Mouse (Mus musculus) right cerebral cortex, postnatal 25 days (tissue): Measurements from ENCODE around the gene Cyp4f16.
"Not testable (repeated sequence)": the region's sequence is repeated elsewhere in the genome, so short reads cannot be mapped to it uniquely, and the experiment has no call there.

Source experiments
- DNase-seq: peaks from one replicate; pipeline ENCODE4 v3.0.0; 2022

Cyp4f16 gene

DNA sequence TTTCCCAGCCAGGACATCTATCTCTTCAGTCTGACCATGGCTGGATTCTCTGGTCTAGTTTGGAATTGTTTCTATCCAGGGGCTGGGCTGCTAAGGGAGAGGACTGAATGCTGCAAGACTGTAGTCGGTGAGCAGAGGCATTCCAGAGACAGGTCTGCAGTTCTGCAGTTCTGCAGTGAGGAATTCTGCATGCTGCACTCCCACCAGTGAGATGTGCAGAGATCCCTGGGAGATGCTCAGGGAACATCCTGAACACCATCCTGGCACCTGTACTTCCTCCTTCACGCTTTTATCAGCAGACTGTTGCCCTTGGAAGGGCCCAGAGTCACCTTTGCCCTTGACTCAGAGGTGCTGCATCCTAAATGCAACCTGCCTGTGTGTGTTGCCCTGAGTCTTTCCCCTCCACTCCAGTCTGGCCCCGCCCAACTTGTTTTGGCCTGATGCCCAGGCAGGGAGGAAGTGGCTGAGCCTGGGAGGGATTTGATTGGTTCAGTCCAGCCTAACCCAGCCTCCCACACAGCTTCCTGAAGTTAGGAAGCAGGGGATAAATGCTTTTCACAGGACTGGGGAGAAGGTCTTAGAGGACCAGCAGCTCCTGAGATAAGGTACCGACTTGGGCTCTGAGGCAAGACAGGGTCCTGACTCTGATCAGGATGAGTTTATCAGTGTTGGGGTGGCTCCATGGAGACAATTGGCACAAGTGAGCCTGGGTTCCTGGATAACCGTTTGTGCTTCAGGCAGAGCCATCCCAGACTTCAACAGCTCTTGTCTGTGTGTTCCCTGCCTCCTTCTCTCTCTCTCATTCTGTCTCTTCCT lies at the start of gene Cyp4f16:
TSS of gene Cyp4f16 (plus strand) at position 508 of the 816 bp plus-strand sequence.
- peak; percentile 75 for DNase-seq

DNA sequence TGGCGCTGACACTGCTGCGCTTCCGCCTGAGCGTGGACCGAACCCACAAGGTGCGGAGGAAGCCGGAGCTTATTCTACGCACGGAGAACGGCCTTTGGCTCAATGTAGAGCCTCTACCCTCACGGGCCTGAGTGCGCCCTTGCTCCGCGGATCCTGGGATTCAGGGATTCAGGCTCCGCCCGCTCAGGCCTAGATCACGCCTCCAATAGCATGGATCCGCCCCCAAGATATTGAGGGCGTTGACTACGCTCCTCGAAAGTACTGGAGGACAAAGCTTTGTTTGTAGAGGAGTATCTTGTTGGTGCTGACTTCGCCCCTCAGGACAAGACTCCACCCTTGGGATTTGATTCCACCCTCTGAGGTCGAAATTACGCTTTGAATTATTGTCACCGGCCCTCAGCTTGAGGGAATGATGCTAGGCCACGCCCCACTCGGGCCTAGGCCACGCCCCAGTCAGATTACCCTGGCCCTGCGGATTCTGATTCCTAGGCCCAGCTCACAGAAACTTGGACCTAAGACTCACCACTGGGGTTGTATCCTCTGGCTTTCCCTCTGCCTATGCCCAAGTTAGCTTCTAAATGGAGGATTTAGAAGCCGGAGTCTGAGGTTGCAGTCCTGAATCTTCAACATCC lies 43.9 kb upstream of the Cyp4f16 start:
- DNase-seq, result no peak

DNA sequence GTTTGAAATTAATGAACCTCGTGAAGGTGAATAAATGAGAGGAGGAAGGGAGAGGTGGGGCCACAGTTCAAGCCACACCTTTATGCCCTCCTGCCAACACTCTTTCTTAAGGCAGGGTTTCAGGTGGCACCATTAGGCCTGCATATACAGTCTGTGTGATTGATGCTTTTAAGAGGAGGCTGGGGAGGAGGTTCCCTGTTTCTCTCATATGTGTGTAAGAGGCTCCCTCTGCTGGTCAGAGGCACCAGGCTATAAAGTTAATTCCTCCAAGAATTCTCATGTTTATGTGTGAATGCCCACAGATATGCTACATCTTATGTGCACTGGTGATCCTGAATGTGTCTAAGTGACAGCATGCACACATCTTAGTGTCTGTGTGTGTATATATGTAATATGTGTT lies 41.8 kb upstream of the Cyp4f16 start:
- DNase-seq, result peak; percentile 31

DNA sequence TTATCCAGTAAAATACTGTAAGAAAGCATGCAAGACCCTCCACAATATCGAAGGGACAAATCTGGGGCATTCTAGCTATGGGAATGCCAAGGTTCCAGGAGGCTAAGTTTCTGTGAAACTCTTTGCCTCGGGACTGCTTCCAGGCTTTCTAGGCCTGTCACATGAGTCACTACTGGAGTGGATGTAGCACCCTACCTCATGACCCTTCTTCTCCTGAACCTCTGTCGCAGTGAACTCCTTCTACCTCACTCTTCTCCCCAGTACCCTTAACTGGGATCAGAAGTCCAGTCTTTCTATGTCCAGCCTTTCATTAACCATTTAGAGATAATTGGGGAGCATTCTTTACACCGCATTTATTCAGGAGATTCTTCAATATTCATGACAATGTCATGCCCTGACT lies 35.8 kb upstream of the Cyp4f16 start:
- not testable (repeated sequence) for DNase-seq

DNA sequence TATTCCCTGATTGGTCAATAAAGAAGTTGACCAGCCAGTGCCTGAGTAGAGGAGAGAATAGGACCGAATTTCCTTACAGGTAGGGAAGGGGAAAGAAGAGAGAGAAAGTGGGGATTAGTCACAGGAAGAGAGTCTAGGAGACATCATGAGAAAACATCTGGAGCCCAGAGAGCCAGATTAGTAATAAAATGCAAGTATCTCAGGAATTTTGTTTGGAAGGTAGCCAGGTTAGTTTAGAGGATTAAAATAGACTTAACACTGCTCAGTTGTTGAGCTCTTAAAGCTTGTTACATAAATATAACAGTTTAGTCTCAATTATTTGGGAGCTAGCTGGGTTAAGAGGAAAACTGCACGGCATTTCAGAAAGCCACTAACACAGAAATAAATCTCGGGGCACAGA lies 35.3 kb upstream of the Cyp4f16 start:
- DNase-seq, result no peak

DNA sequence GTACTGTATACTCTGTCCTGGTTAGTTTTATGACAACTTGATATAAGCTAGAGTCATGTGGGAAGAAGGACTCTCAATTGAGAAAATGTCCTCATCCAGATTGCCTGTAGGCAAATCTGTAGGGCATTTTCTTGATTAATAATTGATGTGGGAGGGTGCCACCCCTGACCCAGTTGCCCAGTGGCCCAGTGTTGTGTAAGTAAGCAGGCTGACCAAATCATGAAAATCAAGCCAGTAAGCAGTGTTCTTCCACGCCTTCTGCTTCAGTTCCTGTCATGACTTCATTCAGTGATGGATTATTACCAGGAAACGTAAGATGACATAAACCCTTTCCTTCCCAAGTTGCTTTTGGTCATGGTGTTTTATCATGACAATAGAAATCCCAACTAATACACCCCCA lies 33.2 kb upstream of the Cyp4f16 start:
- DNase-seq, result no peak

DNA sequence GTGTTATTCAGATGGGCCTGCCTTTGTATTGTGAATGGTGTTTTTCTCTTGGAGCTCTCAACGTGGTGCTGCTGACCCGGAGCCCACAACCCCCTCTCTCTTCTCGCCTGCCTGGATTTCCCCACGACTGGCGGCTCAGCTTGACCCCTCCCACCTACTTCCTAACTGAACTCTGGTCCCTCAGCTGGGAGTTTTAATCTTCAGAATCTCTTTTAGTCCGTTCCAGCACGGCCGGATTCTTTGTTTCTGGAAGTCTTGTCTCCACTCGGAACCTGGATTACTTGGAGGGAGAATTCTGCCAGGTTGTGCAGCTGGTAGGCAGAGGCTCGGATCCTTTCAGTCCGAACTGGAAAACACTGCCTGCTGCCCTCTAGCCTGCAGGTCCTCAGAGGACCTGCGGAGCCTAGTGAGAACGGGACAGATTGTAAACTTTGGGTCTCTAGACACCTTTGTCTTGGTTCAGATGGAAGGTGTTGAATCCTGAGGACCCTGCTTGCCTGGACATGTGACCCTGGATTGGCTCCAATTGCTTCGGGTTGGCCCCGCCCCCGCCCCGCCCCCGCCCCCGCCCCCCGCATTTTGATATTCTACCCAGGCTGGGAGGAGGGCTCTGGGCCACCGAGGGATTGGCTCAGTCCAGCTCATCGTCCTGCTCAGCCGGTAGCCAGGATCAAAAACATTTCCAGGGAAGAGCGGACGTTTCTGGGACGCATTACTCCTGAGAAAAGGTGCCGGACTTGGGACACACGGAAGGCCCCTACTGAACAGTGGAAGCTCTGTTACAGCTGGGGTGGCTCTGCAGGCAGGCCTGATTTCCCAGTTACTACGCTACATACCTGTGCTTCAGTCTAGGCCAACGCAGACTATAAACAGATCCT lies 30.3 kb upstream of the Cyp4f16 start, which contains the start of gene Cyp4f17:
TSS of gene Cyp4f17 (plus strand) at position 200 of the 878 bp plus-strand sequence.
- no peak for DNase-seq

DNA sequence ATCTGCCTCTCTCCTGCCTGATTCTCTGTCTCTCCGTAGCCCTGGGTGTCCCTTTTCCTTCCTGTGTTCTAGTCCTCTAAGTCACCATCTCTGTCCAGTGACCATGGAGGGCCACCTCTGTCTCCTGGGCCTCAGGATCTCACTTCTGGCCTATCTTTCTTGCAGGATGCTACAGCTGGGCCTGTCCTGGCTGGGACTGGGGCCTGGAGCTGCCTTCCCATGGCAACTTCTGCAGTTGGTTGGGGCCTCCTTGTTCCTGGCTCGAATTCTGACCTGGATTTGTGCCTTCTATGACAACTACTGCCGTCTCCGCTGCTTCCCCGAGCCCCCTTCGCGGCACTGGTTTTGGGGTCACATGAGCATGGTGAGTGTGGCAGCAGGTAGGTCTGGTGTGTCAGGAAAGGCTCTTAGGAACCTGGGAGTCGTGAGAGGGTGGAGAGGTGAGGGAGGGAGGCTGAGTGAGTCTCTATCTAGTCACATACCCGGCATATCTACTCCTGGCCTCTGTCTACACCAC lies 29.6 kb upstream of the Cyp4f16 start:
- no peak for DNase-seq

DNA sequence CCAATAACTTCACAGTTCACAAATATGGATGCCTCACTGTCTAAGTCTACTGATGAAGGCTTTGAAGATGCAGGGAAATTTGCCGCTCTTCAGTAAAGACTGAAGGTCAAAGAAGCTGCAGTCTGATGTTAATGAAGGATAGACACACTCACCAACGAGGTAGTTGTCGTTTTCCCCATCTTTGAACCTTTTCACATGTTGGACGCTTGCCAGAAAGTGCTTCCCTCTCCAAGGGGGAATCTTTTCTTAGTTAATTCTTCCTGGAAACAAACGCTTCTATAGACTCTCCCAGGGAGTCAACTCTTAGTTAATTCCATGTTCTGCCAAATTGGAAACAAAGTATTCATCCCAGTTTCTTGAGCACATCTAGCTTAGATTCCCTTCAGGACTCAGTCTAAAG lies 20.2 kb upstream of the Cyp4f16 start:
- DNase-seq, result no peak

DNA sequence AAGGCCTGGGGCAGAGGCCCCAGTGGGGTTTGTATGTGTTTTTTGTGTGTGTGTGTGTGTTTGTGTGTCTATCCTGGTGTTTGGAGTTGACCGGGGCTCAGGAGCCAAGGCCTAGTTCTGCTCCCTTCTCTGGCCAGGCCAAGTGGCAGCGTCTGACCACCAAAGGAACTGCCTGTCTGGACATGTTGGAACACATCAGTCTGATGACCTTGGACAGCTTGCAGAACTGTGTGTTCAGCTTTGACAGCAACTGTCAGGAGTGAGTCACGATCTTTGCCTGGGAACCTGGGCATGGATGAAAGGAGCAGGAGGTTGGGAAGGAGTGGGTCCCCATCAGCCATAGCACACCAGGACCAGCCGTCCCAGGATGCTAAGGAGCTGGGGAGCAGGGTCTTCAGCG lies 14.4 kb upstream of the Cyp4f16 start:
- DNase-seq, result no peak

DNA sequence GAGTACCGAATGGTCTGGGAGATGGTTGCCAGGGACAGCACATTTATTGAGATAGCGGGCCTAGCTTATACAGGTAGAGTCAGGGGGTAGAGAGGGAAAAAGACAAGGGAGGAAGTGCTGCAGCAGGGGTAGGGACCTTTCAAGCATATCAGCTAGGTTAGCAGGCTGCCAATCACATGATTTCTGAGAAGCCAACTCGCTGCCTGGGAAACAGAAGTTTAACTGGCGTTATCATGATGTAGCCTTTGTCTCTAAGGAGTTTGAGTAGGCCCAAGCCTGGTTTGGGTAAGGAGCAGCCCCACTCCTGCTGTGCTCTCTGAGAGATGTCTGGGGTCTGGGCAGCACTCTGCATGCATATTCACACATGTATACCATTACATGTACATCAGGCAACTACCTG lies 14.0 kb upstream of the Cyp4f16 start:
- DNase-seq, result no peak

DNA sequence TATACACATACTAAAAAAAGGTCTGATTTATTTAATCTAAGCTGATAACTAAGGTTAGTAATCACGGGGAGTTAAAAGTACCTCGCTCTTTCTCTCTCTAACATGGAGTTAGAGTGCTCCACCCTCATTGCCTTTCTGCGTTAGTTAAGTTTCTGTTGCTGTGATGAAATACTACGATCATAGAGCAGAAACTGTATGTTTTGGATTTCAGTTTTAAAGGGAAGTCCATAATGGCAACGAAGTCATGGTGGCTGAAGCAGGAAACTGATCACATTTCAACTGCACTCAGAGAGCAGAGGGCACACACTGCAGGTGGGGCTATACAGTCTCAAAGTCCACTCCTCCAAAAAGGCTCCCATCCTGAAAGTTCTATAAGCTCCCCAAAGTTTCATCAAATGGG lies 13.5 kb upstream of the Cyp4f16 start:
- no peak for DNase-seq

DNA sequence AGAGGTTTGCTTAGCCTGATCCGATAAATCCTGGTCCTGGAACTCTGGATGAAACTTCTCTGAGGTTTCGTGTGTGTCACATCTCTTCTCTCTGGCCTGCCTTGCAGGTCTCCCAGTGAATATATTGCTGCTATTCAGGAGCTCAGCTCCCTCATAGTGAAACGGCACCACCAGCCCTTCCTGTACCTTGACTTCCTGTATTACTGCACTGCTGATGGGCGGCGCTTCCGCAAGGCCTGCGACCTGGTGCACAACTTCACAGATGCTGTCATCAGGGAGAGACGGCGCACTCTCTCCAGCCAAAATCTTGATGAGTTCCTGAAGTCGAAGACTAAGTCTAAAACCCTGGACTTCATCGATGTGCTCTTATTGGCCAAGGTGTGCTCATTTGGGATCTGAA lies 12.5 kb upstream of the Cyp4f16 start:
- no peak for DNase-seq

DNA sequence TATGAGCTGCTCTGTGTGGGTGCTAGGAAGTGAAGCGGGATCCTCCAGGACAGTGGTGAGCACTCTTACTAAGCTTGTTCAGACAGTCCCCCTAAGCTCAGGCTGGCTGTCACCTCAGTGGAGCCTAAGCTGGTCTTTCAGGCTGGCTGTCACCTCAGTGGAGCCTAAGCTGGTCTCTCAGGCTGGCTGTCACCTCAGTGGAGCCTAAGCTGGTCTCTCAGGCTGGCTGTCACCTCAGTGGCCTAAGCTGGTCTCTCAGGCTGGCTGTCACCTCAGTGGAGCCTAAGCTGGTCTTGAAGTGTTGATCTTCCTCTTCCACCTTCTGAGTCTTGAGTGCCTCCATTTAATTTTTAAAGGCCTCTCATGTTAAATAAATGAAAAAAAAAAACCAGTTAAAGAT lies 10.0 kb upstream of the Cyp4f16 start:
- DNase-seq, result not testable (repeated sequence)

DNA sequence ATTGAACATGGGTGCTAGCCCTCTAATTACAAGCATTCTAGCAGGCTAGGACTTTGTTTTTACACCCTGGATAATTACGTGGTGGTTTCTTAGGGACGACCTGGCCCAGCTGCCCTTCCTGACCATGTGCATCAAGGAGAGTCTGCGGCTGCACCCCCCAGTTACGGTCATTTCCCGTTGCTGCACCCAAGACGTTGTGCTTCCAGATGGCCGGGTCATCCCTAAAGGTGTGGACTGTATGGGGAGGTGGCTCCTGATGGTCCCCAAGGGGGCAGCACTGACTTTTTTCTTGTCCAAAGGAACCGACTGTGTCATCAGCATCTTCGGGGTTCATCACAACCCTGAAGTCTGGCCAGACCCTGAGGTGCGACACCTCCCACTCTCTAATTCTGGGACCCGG lies 8.6 kb upstream of the Cyp4f16 start:
- DNase-seq, result no peak

DNA sequence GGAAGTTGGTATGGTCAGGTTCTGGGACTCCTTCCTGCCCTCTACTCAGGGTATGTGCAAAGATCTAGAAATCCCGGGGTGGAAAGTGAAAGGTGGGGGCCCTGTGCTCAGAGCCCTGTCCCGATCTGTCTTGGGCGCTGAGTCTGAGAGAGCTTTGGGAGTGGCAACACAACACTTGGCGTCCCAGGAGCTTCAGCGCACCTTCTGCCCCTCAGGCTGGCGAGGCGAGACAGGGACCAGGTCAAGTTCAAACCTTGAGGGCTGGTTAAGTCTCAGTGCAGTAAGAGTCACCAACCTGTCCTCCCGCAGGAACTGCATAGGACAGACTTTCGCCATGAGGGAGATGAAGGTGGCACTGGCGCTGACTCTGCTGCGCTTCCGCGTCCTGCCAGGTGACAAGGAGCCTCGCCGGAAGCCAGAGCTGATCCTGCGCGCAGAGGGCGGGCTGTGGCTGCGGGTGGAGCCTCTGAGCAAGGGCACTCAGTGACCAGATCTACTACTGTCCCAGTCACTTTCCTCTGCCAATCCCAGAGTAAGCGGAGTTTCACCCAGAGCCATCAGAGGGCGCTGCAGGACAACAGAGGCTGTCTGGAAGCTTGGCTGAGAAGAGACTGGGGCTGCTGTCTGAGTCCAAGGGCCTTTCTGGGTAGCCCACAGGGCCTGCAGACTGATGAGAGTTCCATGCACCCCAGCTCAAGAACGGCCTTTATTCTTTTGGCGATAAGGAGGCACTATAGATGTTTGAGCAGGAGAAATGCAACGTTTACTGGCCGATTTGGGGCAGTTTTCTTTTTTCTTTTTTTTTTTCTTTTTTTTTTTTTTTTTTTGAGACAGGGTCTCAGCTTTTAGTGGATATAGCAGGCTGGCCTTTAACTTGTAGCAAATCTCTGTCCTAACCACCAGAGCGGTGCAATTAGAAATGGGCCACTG lies 7.7 kb upstream of the Cyp4f16 start:
- DNase-seq, result peak; percentile 79

DNA sequence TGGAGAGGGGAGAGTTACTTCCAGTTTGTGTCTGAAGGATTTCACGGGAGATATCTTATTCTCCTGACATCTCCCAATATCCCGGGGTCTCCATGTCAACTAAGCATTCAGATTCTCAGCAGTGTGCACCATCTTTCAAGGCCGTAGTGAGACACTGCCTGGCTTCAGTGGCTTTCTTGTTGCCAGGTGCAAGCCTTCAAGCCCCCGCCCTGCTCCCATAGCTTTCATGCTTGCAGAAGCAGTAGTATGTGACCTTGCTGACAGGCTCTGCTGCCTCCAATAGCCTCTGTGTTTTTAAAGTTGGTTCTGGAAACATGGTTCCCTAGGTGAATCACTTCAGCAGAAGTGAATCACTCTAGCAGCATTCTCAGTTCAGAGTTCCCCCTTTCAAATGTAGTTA lies 4.0 kb upstream of the Cyp4f16 start:
- DNase-seq, result not testable (repeated sequence)

DNA sequence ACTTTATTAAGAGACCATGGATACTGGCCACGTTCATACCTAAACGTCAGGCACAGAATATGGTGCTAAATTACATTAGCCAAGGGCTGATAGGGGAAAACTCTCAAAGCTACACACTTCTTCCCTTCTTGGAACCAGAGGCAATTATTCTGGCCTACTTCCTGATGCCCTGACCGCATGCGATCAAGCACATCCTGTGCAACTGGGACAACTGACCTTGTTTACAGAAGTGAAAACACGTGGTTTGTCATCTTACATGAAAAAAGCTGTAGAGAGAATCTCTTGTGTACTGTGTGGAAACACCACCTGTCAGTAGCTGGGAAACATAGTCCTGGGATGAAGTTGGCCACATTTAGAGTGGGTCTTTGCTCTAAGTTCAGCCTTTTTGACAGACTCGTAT lies 2.3 kb upstream of the Cyp4f16 start:
- no peak for DNase-seq

DNA sequence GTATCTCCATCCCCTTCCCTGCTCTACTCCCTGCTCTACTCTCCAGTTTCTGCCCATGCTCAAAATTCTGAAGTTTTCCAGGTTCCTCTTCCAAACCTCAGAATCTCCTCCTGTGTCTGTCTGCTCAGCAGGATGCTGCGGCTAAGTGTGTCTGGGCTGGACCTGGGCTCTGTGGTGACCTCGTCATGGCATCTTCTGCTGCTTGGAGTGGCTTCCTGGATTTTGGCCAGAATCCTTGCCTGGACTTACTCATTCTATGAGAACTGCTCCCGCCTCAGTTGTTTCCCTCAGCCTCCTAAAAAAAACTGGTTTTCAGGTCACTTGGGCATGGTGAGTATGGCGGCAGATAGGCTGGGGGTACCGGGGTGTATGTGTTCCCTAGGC lies 501 bp downstream of the Cyp4f16 start:
- DNase-seq, result no peak

DNA sequence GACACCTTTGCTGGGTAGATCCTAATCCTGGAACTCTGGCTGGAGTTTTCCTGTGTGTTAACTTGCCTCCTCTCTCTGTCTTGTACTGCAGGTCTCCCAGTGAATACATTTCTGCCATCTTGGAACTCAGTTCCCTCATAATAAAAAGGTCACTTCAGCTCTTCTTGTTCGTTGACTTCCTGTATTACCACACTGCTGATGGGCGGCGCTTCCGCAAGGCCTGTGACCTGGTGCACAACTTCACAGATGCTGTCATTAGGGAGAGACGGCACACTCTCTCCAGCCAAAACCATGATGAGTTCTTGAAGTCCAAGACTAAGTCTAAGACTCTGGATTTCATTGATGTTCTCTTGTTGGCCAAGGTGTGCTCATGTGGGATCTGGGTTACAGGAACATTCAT lies 8.4 kb downstream of the Cyp4f16 start:
- DNase-seq, result not testable (repeated sequence)

DNA sequence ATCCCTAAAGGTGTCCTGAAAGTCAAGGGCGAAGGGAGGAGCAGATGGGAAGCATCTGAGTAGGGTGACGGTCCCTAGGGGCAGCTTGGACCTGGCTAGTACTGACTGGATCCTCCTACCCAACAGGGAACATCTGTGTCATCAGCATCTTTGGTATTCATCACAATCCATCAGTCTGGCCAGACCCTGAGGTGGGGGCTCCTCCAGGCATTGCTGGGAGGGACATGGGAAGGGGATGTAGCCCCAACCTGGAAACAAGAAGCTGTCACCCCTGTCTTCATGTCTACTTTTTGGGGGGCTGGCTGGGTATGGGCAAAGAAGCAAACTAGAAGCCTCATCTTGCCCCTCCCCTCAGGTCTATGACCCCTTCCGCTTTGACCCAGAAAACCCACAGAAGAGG lies 14.0 kb downstream of the Cyp4f16 start:
- not testable (repeated sequence) for DNase-seq
